Mouse (Mus musculus) megakaryocyte, embryonic 14.5 days (primary cell): ENCODE results near the gene Rpl18a.

ENCODE experiments used
- FLI1 ChIP-seq: IDR thresholded peaks from 2 replicates; pipeline ENCODE4 v1.6.1; 2012; ENCODE audit warnings: low read length, inconsistent platforms, mixed read lengths
- GATA1 ChIP-seq: IDR thresholded peaks from 3 replicates; pipeline ENCODE4 v1.6.1; 2012; ENCODE audit warnings: mixed read lengths, low read length, inconsistent platforms, borderline replicate concordance

DNA sequence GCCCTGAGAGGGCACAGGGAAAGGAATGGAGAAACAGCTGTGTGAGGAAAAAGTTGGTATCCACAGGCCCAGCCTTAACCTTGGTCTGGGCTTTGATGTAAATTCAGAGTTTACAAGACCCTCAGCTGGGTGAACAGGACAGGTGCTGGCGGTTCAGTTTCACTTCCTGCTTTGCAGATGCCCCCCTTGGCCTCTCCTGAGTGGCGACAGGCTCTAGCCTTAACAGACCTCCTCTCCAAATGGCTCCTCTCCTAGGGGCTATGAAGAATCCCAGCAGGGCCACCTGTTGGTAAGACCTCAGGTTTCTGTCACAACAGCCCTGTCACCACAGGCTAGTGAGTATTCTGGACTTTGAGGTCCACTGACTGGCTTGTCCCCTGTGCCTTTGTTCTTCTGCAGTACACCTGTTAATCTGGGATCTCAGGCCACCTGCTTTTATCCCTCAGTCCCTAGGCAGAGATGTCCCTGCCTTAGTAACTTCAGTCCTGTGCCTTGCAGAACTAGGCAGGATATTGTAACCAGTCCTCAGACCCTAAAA is 1.5 kb upstream of the Rpl18a start:
- TF ChIP-seq GATA1, result no peak
- TF ChIP-seq FLI1, result no peak
